Mouse (Mus musculus) T-helper 1 cell (primary cell): ENCODE data around the gene Cdsn.

Source experiments
- in situ Hi-C: fragments of 300-600 bp; cut with MboI, MseI; formaldehyde crosslinking; loops from one replicate; pipeline ENCODE4 v1.15.1; 2025; ENCODE audit warnings: high pct_unique_total_duplicates

The Cdsn gene

DNA sequence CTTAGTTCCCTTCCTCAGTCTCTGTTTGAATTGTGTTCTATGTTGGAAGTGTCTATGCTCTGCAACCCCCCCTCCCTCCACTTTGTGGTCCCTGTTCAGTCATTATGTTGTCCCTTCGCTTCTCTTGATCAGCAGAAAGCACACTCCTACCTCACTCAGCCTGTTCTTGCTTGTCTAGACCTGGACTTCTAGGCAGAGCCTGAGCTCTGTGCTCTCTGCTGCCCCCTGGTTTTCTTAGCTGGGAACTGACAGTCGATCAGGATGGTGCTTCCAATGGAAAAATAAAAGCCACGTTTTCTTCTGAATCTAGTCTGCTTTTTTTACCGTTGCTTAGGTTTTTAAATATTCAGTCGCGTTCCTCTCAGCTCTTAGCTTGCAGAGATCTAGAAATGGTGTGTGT is 17.6 kb upstream of the Cdsn start:
- in situ Hi-C loops = no loop called here

GRCm38 (mm10) chr17:35537421-35537820 is 14.5 kb upstream of the Cdsn start:
- in situ Hi-C loops = no loop called here

- in situ Hi-C loops = no loop called here
Measured at GRCm38 (mm10) chr17:35538476-35538875, 13.5 kb upstream of the Cdsn start.

DNA sequence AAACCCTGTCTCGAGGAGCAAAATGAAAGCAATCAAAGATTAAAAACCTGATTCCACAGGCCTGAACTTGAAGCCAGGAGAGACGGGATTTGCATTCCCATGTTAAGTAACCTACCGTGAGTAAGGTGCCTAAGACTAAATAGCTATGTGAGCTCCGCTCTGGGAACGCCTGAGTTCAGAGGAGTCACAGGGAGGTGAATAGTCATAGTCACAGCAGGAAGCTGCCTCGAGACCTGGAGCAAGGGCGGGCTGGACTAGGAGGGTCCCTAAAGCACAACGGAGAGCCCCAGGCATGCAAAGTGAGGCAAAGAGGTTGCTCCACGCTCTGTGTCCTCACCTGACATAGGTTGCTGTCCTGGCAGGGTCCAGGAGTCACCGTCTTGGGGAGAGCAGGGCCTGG is 12.4 kb upstream of the Cdsn start:
- in situ Hi-C loops = no loop called here

- in situ Hi-C loops = no loop called here
Measured at GRCm38 (mm10) chr17:35542761-35543411, 9.0 kb upstream of the Cdsn start.

GRCm38 (mm10) chr17:35543412-35543861 is 8.5 kb upstream of the Cdsn start:
- in situ Hi-C loops = no loop called here

- in situ Hi-C loops = no loop called here
Measured at GRCm38 (mm10) chr17:35544001-35544400, 7.9 kb upstream of the Cdsn start.

- in situ Hi-C loops = no loop called here
Measured at GRCm38 (mm10) chr17:35544680-35545079, 7.2 kb upstream of the Cdsn start.

- in situ Hi-C loops = no loop called here
Measured at GRCm38 (mm10) chr17:35547465-35547864, 4.5 kb upstream of the Cdsn start.

GRCm38 (mm10) chr17:35548636-35549035 is 3.3 kb upstream of the Cdsn start:
- in situ Hi-C loops = no loop called here

DNA sequence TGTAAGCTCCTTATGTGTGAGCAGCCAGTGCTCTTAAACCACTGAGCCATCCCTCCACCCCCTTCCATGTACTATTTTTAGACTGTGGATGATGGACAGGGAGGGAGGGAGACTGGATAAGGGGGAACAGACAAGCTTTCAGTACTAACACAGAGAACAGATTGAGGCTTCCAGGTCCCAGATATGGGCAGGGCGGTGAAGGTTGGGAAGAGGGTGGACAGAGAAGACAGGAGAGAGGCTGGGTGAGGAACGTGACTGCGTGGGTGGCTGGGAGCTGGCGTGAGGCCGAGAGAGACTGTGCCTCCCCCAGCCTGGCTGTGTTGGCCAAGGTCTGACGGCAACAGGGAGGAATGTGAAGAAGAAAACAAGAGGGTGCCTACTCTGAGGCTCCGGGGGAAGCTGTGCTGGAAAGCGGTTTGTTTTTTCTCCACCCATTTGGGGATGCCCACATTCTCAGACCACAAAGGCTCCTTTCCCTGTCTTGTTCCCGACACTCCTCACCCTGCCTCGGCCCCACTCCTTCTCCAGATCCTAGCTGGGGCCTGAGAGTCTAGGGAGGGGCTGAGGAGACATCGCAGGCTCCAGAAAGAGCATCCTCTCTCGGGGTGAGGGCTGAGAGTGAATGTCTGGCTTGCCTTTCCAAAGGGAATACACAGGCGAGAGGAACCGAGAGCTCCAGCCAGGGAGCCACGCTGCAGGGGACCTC is 2.3 kb upstream of the Cdsn start:
- in situ Hi-C loops = no loop called here

DNA sequence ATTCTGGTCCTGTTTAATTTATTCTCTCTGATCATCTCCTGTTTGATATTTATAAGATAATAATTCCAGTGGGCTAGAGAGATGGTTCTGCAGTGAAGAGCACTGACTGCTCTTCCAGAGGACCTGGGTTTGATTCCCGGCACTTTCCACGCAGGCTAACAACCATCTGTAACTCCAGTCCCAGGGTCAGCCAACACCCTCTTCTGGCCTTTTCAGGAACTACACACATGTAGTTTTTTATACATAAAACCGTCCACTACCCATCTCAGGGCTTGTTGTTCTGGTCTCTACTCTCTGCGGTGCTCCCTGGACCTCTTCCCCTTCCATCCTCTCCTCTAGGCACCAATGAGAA is 1.8 kb upstream of the Cdsn start:
- in situ Hi-C loops = no loop called here

DNA sequence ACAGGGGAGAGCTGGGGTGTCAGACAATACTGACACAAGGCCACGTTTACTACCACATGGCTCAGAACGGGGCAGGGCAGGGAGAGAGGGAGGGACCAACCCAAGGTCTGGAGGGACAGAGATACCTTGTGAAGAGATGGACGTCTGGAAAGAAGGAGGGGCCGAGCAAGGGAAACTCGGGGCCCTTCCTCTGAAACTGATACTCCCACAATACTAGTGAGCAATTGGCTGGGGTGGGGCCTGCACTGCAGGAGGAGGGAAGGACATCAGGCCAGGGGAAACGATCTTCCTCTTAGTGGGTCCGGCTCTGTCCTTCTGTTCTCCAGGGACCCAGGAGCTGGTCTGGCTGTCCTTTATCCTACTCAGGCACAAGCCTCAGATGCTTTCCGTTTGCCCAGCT is 1.1 kb upstream of the Cdsn start:
- in situ Hi-C loops = no loop called here

DNA sequence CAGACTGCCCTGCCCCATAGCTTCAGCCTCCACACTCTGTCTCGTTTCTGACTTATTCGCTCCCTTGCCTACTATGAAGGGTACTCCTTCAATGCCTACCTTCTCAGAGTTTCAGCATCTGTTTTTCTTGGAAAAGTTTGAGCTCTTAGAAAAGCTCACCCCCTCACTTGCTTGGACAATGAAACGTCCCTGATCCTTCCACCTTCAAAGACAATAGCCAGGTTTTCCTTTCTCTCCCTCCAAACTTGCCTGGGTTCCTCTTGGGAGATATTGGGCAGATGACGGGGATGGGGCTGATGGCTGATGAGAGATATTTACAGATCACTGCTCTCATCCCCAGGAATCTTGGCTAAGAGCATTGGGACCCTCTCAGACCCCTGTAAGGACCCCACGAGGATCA is 2.4 kb downstream of the Cdsn start:
- in situ Hi-C loops = no loop called here

DNA sequence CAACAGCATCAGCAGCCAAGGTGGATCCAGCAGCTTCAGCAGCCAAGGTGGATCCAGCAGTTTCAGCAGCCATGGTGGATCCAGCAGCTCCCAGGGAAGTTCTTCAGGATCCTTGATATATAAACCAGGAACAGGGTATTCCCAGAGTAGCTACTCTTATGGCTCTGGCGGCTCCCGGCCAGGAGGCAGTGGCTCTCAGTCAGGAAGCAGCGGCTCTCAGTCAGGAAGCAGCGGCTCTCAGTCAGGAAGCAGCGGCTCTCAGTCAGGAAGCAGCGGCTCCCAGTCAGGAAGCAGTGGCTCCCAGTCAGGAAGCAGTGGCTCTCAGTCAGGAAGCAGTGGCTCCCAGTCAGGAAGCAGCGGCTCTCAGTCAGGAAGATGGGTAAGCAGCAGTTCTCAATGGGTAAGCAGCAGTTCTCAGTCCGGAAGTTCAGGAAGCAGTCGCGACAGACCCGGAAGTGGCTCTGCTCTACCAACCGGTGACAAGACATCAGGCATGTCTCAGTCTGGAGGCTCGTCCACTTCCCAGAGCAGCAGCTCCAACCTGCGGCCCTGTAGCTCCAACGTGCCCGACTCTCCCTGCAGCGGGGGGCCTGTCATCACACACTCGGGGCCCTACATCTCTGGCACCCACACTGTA is 3.0 kb downstream of the Cdsn start:
- in situ Hi-C loops = no loop called here

GRCm38 (mm10) chr17:35556186-35556765 is 4.3 kb downstream of the Cdsn start:
- in situ Hi-C loops = no loop called here

DNA sequence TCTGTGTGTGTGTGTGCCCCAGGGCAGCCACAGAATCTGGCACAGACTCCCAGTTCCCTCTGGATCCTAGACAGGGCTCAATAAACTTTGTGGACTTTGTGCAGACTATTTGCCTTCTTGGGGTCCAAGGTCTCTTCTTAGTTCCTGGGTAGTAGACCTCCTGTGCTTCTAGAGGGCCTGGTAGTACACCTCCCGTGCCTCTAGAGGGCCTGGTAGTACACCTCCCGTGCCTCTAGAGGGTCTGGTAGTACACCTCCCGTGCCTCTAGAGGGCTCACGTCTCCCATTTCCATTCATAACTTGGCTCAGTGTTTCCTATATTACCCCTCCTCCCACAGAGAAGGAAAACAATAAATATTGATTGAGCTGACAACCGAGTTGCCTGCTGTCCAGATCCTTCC is 4.9 kb downstream of the Cdsn start:
- in situ Hi-C loops = no loop called here

- in situ Hi-C loops = no loop called here
Measured at GRCm38 (mm10) chr17:35557351-35557750, 5.4 kb downstream of the Cdsn start.

- in situ Hi-C loops = no loop called here
Measured at GRCm38 (mm10) chr17:35558216-35558615, 6.3 kb downstream of the Cdsn start.

- in situ Hi-C loops = no loop called here
Measured at GRCm38 (mm10) chr17:35567150-35567549, 15.2 kb downstream of the Cdsn start, which contains the start of gene 2300002M23Rik. Gene 2300002M23Rik (plus strand): TSS chr17:35567450.

- in situ Hi-C loops = no loop called here
Measured at GRCm38 (mm10) chr17:35567767-35568166, 15.8 kb downstream of the Cdsn start.

DNA sequence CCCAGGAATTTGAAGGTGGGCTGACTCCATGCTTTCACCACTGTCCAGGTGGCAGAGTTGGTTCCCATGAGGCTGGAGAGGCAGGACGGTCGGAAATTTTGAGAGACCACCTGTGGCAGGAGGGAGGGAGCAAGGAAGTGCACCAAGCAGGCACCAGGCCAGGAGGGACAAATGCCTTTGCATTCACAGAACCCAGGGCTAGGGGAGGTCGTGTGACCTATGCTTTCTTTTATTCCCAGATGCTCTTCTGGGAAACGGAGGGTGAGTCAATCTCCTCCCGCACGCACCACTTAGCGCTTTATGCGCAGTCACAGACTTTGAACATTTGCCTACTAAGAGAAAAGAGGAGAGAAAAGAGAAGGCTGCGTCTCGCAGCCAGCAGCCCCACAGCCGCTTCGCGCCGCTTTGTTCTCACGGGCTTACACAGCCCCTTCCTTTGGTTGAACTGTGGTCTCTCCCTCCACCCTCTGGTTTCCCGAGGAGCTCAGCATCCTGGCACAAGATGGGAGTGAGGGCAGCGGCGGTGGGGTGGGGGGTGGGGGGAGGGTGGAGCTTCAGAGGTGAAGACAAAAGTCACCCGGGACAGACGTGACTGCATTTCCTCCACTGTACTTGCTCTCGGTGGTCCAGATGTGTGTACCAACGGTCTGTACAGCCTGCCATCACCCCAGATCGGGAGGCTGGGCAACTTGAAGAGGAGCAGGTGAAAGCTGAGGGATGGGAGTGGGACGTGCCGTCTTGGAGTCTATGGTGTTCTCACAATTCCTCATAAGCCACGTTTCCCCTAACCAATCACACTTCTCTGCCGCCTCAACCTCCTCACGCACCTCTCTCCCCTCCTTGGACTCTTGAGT is 17.4 kb downstream of the Cdsn start:
- in situ Hi-C loops = no loop called here
